Mouse (Mus musculus): Measurements from ENCODE around the gene Ing4. TPM values are rescaled to one million over a fixed set of nuclear protein-coding genes. Genes with fewer than 3 reads are reported as not detected.
A peak's percentile ranks its signal among the peaks of the same experiment; 100 is the strongest.

Ing4 gene
- polyA plus RNA-seq, 1 experiment from 2014 or later: 113 TPM

DNA sequence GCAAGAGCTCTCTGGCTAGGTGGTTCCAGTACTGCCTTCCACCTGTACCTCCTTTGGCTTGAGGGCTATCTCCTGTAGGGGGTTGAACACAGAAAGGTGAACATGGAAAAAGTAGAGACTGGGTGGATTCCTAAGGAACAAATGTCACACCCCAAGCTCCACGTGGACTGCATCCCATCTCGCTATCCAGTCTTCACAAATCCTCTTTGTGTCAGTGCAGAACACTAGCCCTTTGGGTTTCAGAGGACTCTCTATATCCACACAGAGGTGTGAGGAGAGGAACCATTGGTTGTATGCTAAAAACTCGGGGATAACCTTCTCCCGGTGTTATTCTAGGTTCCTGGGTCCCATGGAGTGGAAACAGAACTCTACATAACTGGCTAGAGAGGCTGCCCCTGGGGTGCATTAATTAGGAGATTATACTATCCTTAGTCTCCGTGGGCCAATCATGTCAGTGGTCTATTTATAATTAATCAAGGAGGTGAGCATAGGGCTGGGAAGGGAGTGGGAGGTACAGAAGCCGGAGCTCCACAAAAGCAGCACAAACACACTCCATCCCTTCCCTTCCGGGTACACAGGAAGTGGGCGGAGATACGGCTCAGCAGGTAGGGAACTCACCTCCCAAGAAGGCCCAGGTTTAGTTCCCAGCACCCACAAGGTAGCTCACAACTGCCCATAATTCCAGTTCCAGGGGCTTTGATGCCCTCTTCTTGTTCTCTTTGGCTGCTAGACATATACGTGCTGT, 51.0 kb downstream of the Ing4 start:
- DNase-seq (ENCODE audit: low spot score): no peak

DNA sequence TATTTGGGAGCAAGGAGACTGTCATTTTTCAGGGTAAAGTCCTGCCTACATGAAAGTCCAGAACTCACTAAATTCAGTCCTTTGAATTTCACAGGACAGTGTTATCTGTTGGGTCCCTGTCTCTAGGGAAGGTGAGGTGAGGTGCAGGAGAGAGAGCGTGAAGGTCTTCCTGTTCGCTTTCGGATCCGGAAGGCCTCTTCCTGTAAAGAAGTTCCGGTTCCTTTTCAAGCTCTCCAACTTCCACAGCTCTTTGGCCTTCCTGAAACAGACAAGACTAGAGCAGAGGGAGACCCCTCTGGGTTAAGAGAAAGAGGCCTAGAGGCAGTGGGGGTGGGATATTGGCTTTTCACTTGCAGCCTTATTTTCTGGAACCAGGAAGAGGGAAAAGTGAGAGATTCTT, 52.8 kb downstream of the Ing4 start:
- peak; percentile 44 for DNase-seq (ENCODE audit: low spot score)

GRCm38 (mm10) chr6:125094843-125095242, 55.3 kb downstream of the Ing4 start:
- DNase-seq (ENCODE audit: low spot score): no peak

GRCm38 (mm10) chr6:125095391-125096278, 56.1 kb downstream of the Ing4 start, which contains the start of gene Chd4:
Gene Chd4 (plus strand): TSS chr6:125095981.
- peak; percentile 94 for DNase-seq (ENCODE audit: low spot score)

- no peak for DNase-seq (ENCODE audit: low spot score)
Observed at GRCm38 (mm10) chr6:125096279-125096596, 56.7 kb downstream of the Ing4 start.

- peak; percentile 72 for DNase-seq (ENCODE audit: low spot score)
Observed at GRCm38 (mm10) chr6:125096597-125097345, 57.2 kb downstream of the Ing4 start.

- no peak for DNase-seq (ENCODE audit: low spot score)
Observed at GRCm38 (mm10) chr6:125097346-125097689, 57.8 kb downstream of the Ing4 start.

- DNase-seq (ENCODE audit: low spot score): no peak
Observed at GRCm38 (mm10) chr6:125097951-125098350, 58.4 kb downstream of the Ing4 start.

DNA sequence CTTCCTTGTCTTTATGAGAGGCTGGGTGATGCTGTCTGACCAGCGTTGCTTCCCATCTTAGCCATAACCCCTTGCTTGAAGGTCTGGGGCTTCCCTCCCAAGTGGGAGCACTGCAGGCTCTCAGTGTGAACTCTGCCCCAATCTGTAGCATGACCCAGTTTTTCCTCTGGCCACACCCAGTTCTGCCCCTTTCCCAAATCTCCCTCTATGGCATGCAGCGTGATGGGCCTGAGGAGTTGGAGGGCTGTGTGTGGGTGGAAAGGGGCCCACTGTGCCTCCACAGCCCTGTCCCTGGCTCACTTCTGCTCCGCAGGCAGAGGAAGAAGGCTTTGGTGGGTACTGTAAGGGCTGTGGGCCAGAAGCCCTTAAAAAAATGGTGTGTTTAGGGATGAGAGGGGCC, 59.0 kb downstream of the Ing4 start:
- DNase-seq (ENCODE audit: low spot score): no peak

Small RNAs within 50 kb of the gene (microRNA-seq; reads per million reads assigned to microRNA genes)
- not detected for gene Mir7045 (ENCODE audit: borderline number of aligned reads)

Other genes with a start within 250 kb of the Ing4 start
- 8.9 and 9.4 TPM in 2 replicates for gene Spsb2, start 231.1 kb upstream of the Ing4 start, polyA plus RNA-seq (2015; fragmentation: Nextera tagmentation; extraction: Ambion mirVana)
- gene Tpi1, start 225.5 kb upstream of the Ing4 start, polyA plus RNA-seq (2015; fragmentation: Nextera tagmentation; extraction: Ambion mirVana): 231 and 275 TPM in 2 replicates
- 93.0 and 93.4 TPM in 2 replicates for gene Usp5, start 210.3 kb upstream of the Ing4 start, polyA plus RNA-seq (2015; fragmentation: Nextera tagmentation; extraction: Ambion mirVana)
- 240 and 258 TPM in 2 replicates for gene Cdca3, start 210.2 kb upstream of the Ing4 start, polyA plus RNA-seq (2015; fragmentation: Nextera tagmentation; extraction: Ambion mirVana)
- 2.3 and 2.4 TPM in 2 replicates for gene Gnb3, start 199.5 kb upstream of the Ing4 start, polyA plus RNA-seq (2015; fragmentation: Nextera tagmentation; extraction: Ambion mirVana)
- gene P3h3, start 182.0 kb upstream of the Ing4 start, polyA plus RNA-seq (2015; fragmentation: Nextera tagmentation; extraction: Ambion mirVana): 1.9 TPM in 2 replicates
- 15.2 and 21.8 TPM in 2 replicates for gene Gpr162, start 175.8 kb upstream of the Ing4 start, polyA plus RNA-seq (2015; fragmentation: Nextera tagmentation; extraction: Ambion mirVana)
- gene Cd4, start 151.5 kb upstream of the Ing4 start, polyA plus RNA-seq (2015; fragmentation: Nextera tagmentation; extraction: Ambion mirVana): 102 TPM in 2 replicates
- gene Lag3, start 128.1 kb upstream of the Ing4 start, polyA plus RNA-seq (2015; fragmentation: Nextera tagmentation; extraction: Ambion mirVana): 5.5 and 6.1 TPM in 2 replicates
- 204 and 256 TPM in 2 replicates for gene Ptms, start 119.7 kb upstream of the Ing4 start, polyA plus RNA-seq (2015; fragmentation: Nextera tagmentation; extraction: Ambion mirVana)
- gene Mlf2, start 108.4 kb upstream of the Ing4 start, polyA plus RNA-seq (2015; fragmentation: Nextera tagmentation; extraction: Ambion mirVana): 267 and 277 TPM in 2 replicates
- gene Cops7a, start 74.2 kb upstream of the Ing4 start, polyA plus RNA-seq (2015; fragmentation: Nextera tagmentation; extraction: Ambion mirVana): 86.0 and 95.5 TPM in 2 replicates
- gene Pianp, start 43.1 kb upstream of the Ing4 start, polyA plus RNA-seq (2015; fragmentation: Nextera tagmentation; extraction: Ambion mirVana): 0.50 and 0.55 TPM in 2 replicates
- 8.8 and 9.5 TPM in 2 replicates for gene Zfp384, start 30.6 kb upstream of the Ing4 start, polyA plus RNA-seq (2015; fragmentation: Nextera tagmentation; extraction: Ambion mirVana)
- 9.2 and 10.2 TPM in 2 replicates for gene Acrbp, start 9.9 kb downstream of the Ing4 start, polyA plus RNA-seq (2015; fragmentation: Nextera tagmentation; extraction: Ambion mirVana)
- 3.5 and 4.2 TPM in 2 replicates for gene Lpar5, start 28.2 kb downstream of the Ing4 start, polyA plus RNA-seq (2015; fragmentation: Nextera tagmentation; extraction: Ambion mirVana)
- gene Chd4, start 56.2 kb downstream of the Ing4 start, polyA plus RNA-seq (2015; fragmentation: Nextera tagmentation; extraction: Ambion mirVana): 70.0 and 84.9 TPM in 2 replicates
- 53.9 and 60.7 TPM in 2 replicates for gene Nop2, start 92.1 kb downstream of the Ing4 start, polyA plus RNA-seq (2015; fragmentation: Nextera tagmentation; extraction: Ambion mirVana)
- gene Iffo1, start 105.5 kb downstream of the Ing4 start, polyA plus RNA-seq (2015; fragmentation: Nextera tagmentation; extraction: Ambion mirVana): 13.8 and 19.0 TPM in 2 replicates
- 1,452 and 1,606 TPM in 2 replicates for gene Gapdh, start 126.7 kb downstream of the Ing4 start, polyA plus RNA-seq (2015; fragmentation: Nextera tagmentation; extraction: Ambion mirVana)
- gene Ncapd2, start 151.9 kb downstream of the Ing4 start, polyA plus RNA-seq (2015; fragmentation: Nextera tagmentation; extraction: Ambion mirVana): 130 and 153 TPM in 2 replicates
- 281 and 294 TPM in 2 replicates for gene Mrpl51, start 152.0 kb downstream of the Ing4 start, polyA plus RNA-seq (2015; fragmentation: Nextera tagmentation; extraction: Ambion mirVana)
- 61.0 and 75.3 TPM in 2 replicates for gene Vamp1, start 175.8 kb downstream of the Ing4 start, polyA plus RNA-seq (2015; fragmentation: Nextera tagmentation; extraction: Ambion mirVana)
- 42.5 and 53.1 TPM in 2 replicates for gene Tapbpl, start 192.1 kb downstream of the Ing4 start, polyA plus RNA-seq (2015; fragmentation: Nextera tagmentation; extraction: Ambion mirVana)
- gene Cd27, start 197.2 kb downstream of the Ing4 start, polyA plus RNA-seq (2015; fragmentation: Nextera tagmentation; extraction: Ambion mirVana): 175 and 252 TPM in 2 replicates
- 0.22 and 0.36 TPM in 2 replicates for gene Tuba3a, start 246.3 kb downstream of the Ing4 start, polyA plus RNA-seq (2015; fragmentation: Nextera tagmentation; extraction: Ambion mirVana)

Data from thymus, postnatal 0 days (tissue).